Mouse (Mus musculus) neural tube, embryonic 15.5 days (tissue): ENCODE results near the gene Gm48551. TPM values are rescaled to one million over a fixed set of nuclear protein-coding genes. Genes with fewer than 3 reads are reported as not detected.

Experiments used
- ATAC-seq: fragments of 200-750 bp; cut with Nextera tagmentation; 2 replicates; pipeline ENCODE4 v1.8.0; 2017; ENCODE audit warnings: mild to moderate bottlenecking, moderate TSS enrichment, moderate library complexity; ENCODE audit not compliant: low FRiP score
- H3K27ac ChIP-seq: fragments of 300-500 bp; sonication (generic); replicated peaks from 2 replicates; pipeline ENCODE4 v1.5.1; 2015; ENCODE audit warnings: mild to moderate bottlenecking, inconsistent platforms
- H3K27me3 ChIP-seq: fragments of 300-500 bp; sonication (generic); replicated peaks from 2 replicates; pipeline ENCODE4 v1.6.1; 2015; ENCODE audit warnings: inconsistent platforms
- H3K36me3 ChIP-seq: fragments of 300-500 bp; sonication (generic); 2 replicates; pipeline ENCODE4 v1.6.1; 2015; ENCODE audit warnings: inconsistent platforms
- H3K4me1 ChIP-seq: fragments of 300-500 bp; sonication (generic); 2 replicates; pipeline ENCODE4 v1.6.1; 2015; ENCODE audit warnings: inconsistent platforms
- H3K4me2 ChIP-seq: fragments of 300-500 bp; sonication (generic); 2 replicates; pipeline ENCODE4 v1.6.1; 2015; ENCODE audit warnings: inconsistent platforms, mild to moderate bottlenecking, moderate library complexity
- H3K4me3 ChIP-seq: fragments of 300-500 bp; sonication (generic); replicated peaks from 2 replicates; pipeline ENCODE4 v1.5.1; 2015; ENCODE audit warnings: mild to moderate bottlenecking, inconsistent platforms
- H3K9ac ChIP-seq: fragments of 300-500 bp; sonication (generic); replicated peaks from 2 replicates; pipeline ENCODE4 v1.6.1; 2015; ENCODE audit warnings: mild to moderate bottlenecking, inconsistent platforms
- H3K9me3 ChIP-seq: fragments of 300-500 bp; sonication (generic); replicated peaks from 2 replicates; pipeline ENCODE4 v1.6.1; 2016; ENCODE audit warnings: inconsistent platforms
- WGBS: fragments of 180-500 bp; shearing (Covaris S2); methylation state at CpG from one replicate; pipeline ENCODE4 v1.1.7; 2015; ENCODE audit warnings: mixed read lengths; 5-methylcytosine and 5-hydroxymethylcytosine counted together
- polyA plus RNA-seq: library from polyadenylated mRNA; unstranded; fragments of >200 nt; fragmentation: Nextera tagmentation; extraction: Ambion mirVana; gene quantifications from 2 replicates; pipeline ENCODE4 v1.2.1, GENCODE M21; 2015

Gene Gm48551
- polyA plus RNA-seq, 1 experiment from 2014 or later = 7.2 TPM

GRCm38 (mm10) chr10:81408871-81409291 is 24.6 kb downstream of the Gm48551 start:
- WGBS = 22% methylated on average over 9 of the region's 9 CpGs
- Histone ChIP-seq H3K4me1 (peaks cover 68% of the 10 kb centered on the region), H3K4me2 (no peak overlapping the region), H3K9me3 (no peaks in the 10 kb centered on the region), H3K27ac (0 out of 2 replicates have a peak overlapping the region, but pooled peaks have one; percentile 23), H3K36me3 (peaks cover 42% of the 10 kb centered on the region), H3K27me3 (peaks cover 11% of the 10 kb centered on the region), H3K9ac (no peak overlapping the region), H3K4me3 (no peak overlapping the region)
- ATAC-seq = no peak

GRCm38 (mm10) chr10:81409330-81409729 is 25.1 kb downstream of the Gm48551 start:
- H3K4me2 ChIP-seq = no peak overlapping the region
- no peak overlapping the region for H3K9ac ChIP-seq
- no peaks in the 10 kb centered on the region for H3K9me3 ChIP-seq
- H3K36me3 ChIP-seq = peaks cover 38% of the 10 kb centered on the region
- no peak overlapping the region for H3K4me3 ChIP-seq
- no peak for ATAC-seq
- peak overlapping the region; percentile 18; the same call in 1 of the 2 replicates for H3K27ac ChIP-seq
- peaks cover 11% of the 10 kb centered on the region for H3K27me3 ChIP-seq
- peaks cover 73% of the 10 kb centered on the region for H3K4me1 ChIP-seq
- WGBS = 17% methylated on average over 8 of the region's 8 CpGs

DNA sequence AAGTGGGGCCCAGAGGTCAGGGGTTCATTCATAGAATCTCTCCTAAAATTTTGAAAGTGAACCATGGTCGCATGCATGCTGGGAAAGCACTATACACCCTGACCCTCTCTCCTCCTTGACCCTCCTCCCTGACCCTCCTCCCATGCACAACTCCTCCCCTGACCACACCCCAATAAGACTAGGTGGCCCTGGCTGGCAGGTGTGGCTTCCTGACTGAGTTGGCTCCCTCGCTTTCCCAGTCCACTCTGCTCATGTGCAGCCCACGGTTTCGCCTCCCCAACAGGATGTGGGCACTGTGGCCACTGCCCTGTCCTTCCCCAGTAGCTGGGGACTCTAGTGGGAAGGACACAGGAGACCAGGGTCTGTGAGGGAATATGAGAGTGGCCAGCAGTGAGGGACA is 26.1 kb downstream of the Gm48551 start:
- H3K27me3 ChIP-seq = peaks cover 11% of the 10 kb centered on the region
- peaks cover 30% of the 10 kb centered on the region for H3K36me3 ChIP-seq
- no peak overlapping the region for H3K4me2 ChIP-seq
- no peak overlapping the region for H3K4me3 ChIP-seq
- H3K9ac ChIP-seq = no peak overlapping the region
- ATAC-seq = no peak
- peak overlapping the region; percentile 80; the same call in 1 of the 2 replicates for H3K27ac ChIP-seq
- H3K4me1 ChIP-seq = peaks cover 81% of the 10 kb centered on the region
- 69% methylated on average over 4 of the region's 4 CpGs for WGBS
- H3K9me3 ChIP-seq = no peaks in the 10 kb centered on the region

DNA sequence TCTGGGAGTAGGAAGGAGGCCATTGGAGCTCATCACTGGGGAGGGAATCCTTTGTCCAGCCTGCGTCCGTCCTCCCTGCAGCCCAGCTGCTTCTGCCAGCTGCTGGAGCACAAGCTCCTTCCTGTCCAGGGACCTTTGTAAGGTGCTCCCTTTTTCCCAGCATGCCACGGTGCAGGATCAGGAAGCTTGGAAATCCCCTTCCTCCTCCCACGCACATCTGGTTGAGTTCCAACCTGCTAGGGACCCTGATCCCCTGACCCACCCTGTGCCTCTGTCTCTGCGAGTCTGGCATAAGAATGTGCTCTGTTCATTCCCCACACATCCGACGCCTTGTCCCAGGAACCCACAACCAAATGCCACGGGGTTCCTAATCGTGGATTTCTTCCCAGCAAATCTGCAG is 26.7 kb downstream of the Gm48551 start:
- H3K27ac ChIP-seq = peak overlapping the region; percentile 80
- no peaks in the 10 kb centered on the region for H3K9me3 ChIP-seq
- 0 out of 2 replicates have a peak overlapping the region, but pooled peaks have one; percentile 10 for H3K9ac ChIP-seq

GRCm38 (mm10) chr10:81411471-81412400 is 27.5 kb downstream of the Gm48551 start:
- no peak overlapping the region for H3K4me2 ChIP-seq
- WGBS = 49% methylated on average over 18 of the region's 18 CpGs

More for the DNA sequence above, 26.7 kb downstream of the Gm48551 start:
- no peak for ATAC-seq
- Histone ChIP-seq H3K36me3 (peaks cover 24% of the 10 kb centered on the region), H3K4me2 (no peak overlapping the region), H3K27me3 (peaks cover 11% of the 10 kb centered on the region), H3K4me1 (peaks cover 88% of the 10 kb centered on the region), H3K4me3 (no peak overlapping the region)
- WGBS = 76% methylated on average over 9 of the region's 9 CpGs

DNA sequence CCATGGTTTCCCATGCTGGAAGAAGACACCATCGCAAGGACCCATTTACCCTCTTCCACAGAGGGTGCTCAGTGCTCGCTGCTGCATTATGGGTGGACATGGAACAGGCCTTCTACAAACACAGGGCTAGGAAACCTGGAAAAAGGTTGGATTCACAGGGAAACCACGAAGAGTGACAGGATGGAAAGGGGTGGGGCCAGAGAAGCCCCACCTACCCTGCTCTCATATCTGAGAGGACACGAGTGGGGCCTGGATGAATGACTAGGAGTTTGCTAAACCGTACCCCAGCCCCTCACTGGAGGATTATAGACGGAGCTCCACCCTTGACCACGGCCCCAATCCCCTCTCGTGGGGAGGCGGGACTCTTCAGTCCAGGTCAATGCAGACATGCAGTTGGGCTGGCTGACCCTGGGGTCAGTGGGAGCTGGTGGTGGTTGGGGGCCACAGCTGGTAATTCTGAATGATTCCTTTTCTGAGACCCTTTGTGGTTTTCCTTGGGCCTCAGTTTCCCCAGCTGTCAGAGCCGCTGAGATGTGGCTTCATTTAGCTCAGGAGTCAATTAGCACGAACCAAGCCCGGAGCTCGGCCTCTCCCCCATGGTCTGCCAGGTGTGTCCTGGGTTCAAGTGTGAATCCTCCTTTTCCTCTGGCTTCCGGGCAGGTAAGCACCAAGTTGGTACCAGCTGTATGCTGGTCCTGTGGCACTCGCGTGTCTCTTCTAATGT is 28.5 kb downstream of the Gm48551 start:
- H3K27me3 ChIP-seq = peaks cover 10% of the 10 kb centered on the region
- H3K4me1 ChIP-seq = peaks cover 90% of the 10 kb centered on the region
- 79% methylated on average over 16 of the region's 16 CpGs for WGBS
- H3K4me3 ChIP-seq = no peak overlapping the region
- H3K27ac ChIP-seq = peak overlapping the region; percentile 80
- H3K9me3 ChIP-seq = no peaks in the 10 kb centered on the region
- no peak overlapping the region for H3K4me2 ChIP-seq
- H3K9ac ChIP-seq = 0 out of 2 replicates have a peak overlapping the region, but pooled peaks have one; percentile 3
- H3K36me3 ChIP-seq = peaks cover 8% of the 10 kb centered on the region
- ATAC-seq = no peak

More at GRCm38 (mm10) chr10:81411471-81412400, 27.5 kb downstream of the Gm48551 start:
- Histone ChIP-seq H3K4me1 (peaks cover 90% of the 10 kb centered on the region), H3K4me3 (no peak overlapping the region), H3K9ac (0 out of 2 replicates have a peak overlapping the region, but pooled peaks have one; percentile 3), H3K36me3 (peaks cover 17% of the 10 kb centered on the region), H3K27ac (peak overlapping the region; percentile 80), H3K27me3 (peaks cover 11% of the 10 kb centered on the region), H3K9me3 (no peaks in the 10 kb centered on the region)
- ATAC-seq = no peak

DNA sequence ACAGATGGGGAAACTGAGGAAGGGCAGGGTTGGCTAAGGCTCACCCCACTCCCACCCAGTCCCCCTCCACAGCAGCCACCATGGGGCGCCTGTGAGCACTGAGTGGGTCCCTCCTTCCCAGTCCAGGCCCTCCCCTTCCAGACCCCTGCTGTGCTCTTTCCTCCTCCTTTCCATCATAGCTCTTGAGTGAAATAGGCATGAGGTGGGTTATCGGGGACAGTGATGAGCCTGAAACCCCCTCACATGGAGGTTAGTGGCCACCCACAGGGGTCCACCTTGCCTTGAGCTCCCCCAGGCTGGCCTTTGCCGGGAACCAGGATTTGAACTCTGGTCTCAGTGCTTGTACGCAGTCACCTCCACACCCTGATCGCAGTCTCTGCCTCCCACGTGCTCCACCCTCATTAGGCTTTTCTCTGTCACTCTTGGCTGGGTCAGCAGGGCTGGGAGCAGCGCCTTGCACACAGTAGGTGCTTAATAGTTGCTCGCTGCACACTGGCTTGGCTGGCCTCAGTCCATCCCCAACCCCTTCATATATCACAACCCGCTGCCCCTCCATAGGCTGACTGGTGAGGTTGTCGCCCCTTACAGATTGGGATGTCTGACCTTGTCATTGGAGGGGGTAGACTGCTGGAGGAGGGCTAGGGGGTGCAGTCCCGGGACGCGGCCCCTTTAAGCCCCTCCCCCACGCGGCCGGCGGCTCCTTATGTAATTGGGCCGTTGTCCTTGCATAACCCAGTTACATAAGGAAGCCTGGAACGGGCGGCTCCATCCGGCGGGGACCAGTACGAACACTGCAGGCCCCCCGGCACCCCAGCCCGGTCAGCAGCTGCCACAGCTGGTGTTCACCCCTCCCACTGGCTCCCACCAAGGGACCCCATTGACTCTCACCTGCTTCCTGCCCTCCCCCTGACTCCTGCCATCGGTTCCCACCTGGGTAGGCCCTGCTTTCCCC is 29.3 kb downstream of the Gm48551 start:
- H3K9ac ChIP-seq = no peak overlapping the region
- 26% methylated on average over 26 of the region's 26 CpGs for WGBS
- no peak overlapping the region for H3K4me3 ChIP-seq
- 0 out of 2 replicates have a peak, but pooled peaks cover 2% of the 10 kb centered on the region for H3K27me3 ChIP-seq
- no peak for ATAC-seq
- H3K4me1 ChIP-seq = peaks cover 90% of the 10 kb centered on the region
- H3K27ac ChIP-seq = peak overlapping the region; percentile 41; the same call in 1 of the 2 replicates
- H3K9me3 ChIP-seq = no peaks in the 10 kb centered on the region
- peak overlapping the region; percentile 34 for H3K4me2 ChIP-seq
- H3K36me3 ChIP-seq = peaks cover 2% of the 10 kb centered on the region; the same call in 1 of the 2 replicates

- Histone ChIP-seq H3K4me2 (peak overlapping the region; percentile 34; the same call in 1 of the 2 replicates), H3K27ac (no peak overlapping the region), H3K4me1 (peaks cover 88% of the 10 kb centered on the region), H3K27me3 (no peaks in the 10 kb centered on the region), H3K9ac (no peak overlapping the region), H3K4me3 (no peak overlapping the region), H3K9me3 (no peaks in the 10 kb centered on the region), H3K36me3 (peaks cover 6% of the 10 kb centered on the region; the same call in 1 of the 2 replicates)
- ATAC-seq = no peak
Measured at GRCm38 (mm10) chr10:81414682-81415081, 30.4 kb downstream of the Gm48551 start.

GRCm38 (mm10) chr10:81415146-81415545 is 30.9 kb downstream of the Gm48551 start:
- WGBS = 77% methylated on average over 5 of the region's 5 CpGs
- ATAC-seq = no peak
- Histone ChIP-seq H3K27ac (no peak overlapping the region), H3K4me2 (no peak overlapping the region), H3K27me3 (no peaks in the 10 kb centered on the region), H3K9ac (no peak overlapping the region), H3K4me1 (peaks cover 84% of the 10 kb centered on the region), H3K36me3 (peaks cover 10% of the 10 kb centered on the region; the same call in 1 of the 2 replicates), H3K4me3 (no peak overlapping the region), H3K9me3 (no peaks in the 10 kb centered on the region)

DNA sequence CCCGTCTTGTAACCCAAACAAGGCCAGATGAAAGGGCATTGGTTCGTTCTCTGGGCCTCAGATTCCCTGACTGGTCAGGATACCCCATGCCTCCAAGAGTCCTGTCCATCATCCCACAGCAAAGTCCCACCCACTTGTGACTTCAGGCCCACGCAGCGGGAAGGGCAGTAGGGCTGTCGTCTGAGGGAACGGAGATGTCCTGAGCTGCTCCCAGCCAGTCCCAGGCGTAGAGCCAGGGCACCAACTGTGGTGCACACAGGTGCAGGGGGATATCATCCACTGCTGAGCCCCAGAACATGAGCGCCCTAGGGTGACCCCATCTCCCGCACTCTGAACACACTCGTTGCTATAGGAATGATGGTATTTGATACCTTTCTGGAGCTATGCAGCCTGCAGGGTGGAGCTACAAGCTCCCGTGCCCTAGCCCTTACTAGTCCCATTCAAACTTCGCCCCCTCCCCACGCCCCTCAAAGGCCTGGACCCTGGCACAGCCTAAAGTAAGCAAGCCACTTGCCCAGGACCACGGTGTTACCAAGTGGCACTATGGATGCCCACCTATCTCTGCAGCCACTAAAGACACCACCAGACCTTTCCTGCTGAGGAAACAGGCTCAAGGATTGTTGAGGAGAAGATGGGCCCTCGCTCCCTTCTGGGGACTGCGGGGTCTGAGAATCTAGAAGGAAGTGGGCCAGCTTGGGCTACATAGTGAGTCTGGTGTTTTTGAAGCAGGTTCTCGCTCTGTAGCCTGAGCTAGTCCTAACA is 31.5 kb downstream of the Gm48551 start:
- 70% methylated on average over 17 of the region's 17 CpGs for WGBS
- H3K27ac ChIP-seq = peak overlapping the region; percentile 72; the same call in 1 of the 2 replicates

More for the DNA sequence above, 31.5 kb downstream of the Gm48551 start:
- peaks cover 83% of the 10 kb centered on the region for H3K4me1 ChIP-seq
- no peaks in the 10 kb centered on the region for H3K9me3 ChIP-seq
- no peak overlapping the region for H3K9ac ChIP-seq
- peaks cover 12% of the 10 kb centered on the region; the same call in 1 of the 2 replicates for H3K36me3 ChIP-seq
- no peaks in the 10 kb centered on the region for H3K27me3 ChIP-seq
- ATAC-seq = no peak
- H3K4me3 ChIP-seq = no peak overlapping the region
- no peak overlapping the region for H3K4me2 ChIP-seq
